Mouse (Mus musculus) spleen, adult 2 months (tissue): ENCODE measurements at regions not wholly inside any gene's neighbourhood (a gene's known extent, or its start where the extent isn't known, plus 50 kb on each side); places are given as distances from the start of the nearest gene placed in this dataset.

Source experiments
- CTCF ChIP-seq: fragments of 200-500 bp; IDR thresholded peaks from 2 replicates; pipeline ENCODE4 v1.5.1; 2011; ENCODE audit warnings: mild to moderate bottlenecking, inconsistent platforms; ENCODE audit not compliant: insufficient read depth, insufficient read length, insufficient replicate concordance; ENCODE audit errors: extremely low read depth
- POLR2A ChIP-seq: fragments of 200-500 bp; IDR thresholded peaks from 2 replicates; pipeline ENCODE4 v1.6.1; 2011; ENCODE audit warnings: low read depth, low read length, inconsistent platforms

DNA sequence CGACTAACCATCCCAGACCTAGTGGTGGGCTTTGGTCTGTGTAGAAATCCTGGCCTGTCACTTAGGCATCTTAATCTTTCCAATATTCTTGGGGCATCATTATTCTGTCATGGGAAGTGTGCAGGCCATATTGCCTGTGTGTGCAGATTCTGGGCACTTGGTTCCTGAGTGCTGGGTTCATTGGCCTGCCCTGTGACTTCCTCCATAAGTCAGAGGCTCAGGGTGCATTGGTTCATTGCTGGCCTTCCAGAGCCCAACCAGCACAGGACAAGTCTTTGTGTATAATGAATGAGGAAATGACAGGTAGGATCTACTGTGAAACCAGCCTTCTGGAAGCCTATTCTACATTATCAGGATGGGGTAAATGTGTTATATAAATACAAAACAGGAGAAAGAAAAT, 270.6 kb upstream of the Id2 start:
- TF ChIP-seq POLR2A (no peak), CTCF (no peak)
